Mouse (Mus musculus) embryonic facial prominence, embryonic 12.5 days (tissue): ENCODE results near the gene Krt80. TPM values are rescaled to one million over a fixed set of nuclear protein-coding genes. Genes with fewer than 3 reads are reported as not detected.
"Not testable (repeated sequence)": the region's sequence is repeated elsewhere in the genome, so short reads cannot be mapped to it uniquely, and the experiment has no call there.

Experiments
- ATAC-seq: fragments of 200-750 bp; cut with Nextera tagmentation; 2 replicates; pipeline ENCODE4 v1.8.0; 2017; ENCODE audit not compliant: insufficient number of reproducible peaks, insufficient read depth, low FRiP score, low TSS enrichment
- H3K27ac ChIP-seq: fragments of 300-500 bp; sonication (generic); 2 replicates; pipeline ENCODE4 v1.5.1; 2016; ENCODE audit warnings: mild to moderate bottlenecking
- H3K27me3 ChIP-seq: fragments of 300-500 bp; sonication (generic); 2 replicates; pipeline ENCODE4 v1.6.1; 2016; ENCODE audit warnings: mild to moderate bottlenecking, moderate library complexity
- H3K36me3 ChIP-seq: fragments of 300-500 bp; sonication (generic); 2 replicates; pipeline ENCODE4 v1.6.1; 2016; ENCODE audit warnings: mild to moderate bottlenecking
- H3K4me1 ChIP-seq: fragments of 300-500 bp; sonication (generic); 2 replicates; pipeline ENCODE4 v1.6.1; 2016
- H3K4me2 ChIP-seq: fragments of 300-500 bp; sonication (generic); replicated peaks from 2 replicates; pipeline ENCODE4 v1.6.1; 2016; ENCODE audit warnings: mild to moderate bottlenecking, moderate library complexity
- H3K4me3 ChIP-seq: fragments of 300-500 bp; sonication (generic); 2 replicates; pipeline ENCODE4 v1.5.1; 2016; ENCODE audit warnings: mild to moderate bottlenecking
- H3K9ac ChIP-seq: fragments of 300-500 bp; sonication (generic); 2 replicates; pipeline ENCODE4 v1.6.1; 2016; ENCODE audit warnings: mild to moderate bottlenecking, moderate library complexity
- H3K9me3 ChIP-seq: fragments of 300-500 bp; sonication (generic); 2 replicates; pipeline ENCODE4 v1.6.1; 2016; ENCODE audit warnings: mild to moderate bottlenecking, moderate library complexity
- WGBS: fragments of 180-500 bp; shearing (Covaris S2); methylation state at CpG from one replicate; pipeline ENCODE4 v1.1.7; 2016; 5-methylcytosine and 5-hydroxymethylcytosine counted together
- polyA plus RNA-seq: library from polyadenylated mRNA; unstranded; fragments of >200 nt; fragmentation: Nextera tagmentation; extraction: Ambion mirVana; gene quantifications from 2 replicates; pipeline ENCODE4 v1.2.1, GENCODE M21; 2016

Krt80 gene
- polyA plus RNA-seq, 1 experiment from 2014 or later = 0.35 TPM

- peaks cover 8% of the 10 kb centered on the region for H3K4me1 ChIP-seq
- WGBS = 30% methylated on average over 24 of the region's 24 CpGs
- H3K9ac ChIP-seq = no peak overlapping the region
- no peaks in the 10 kb centered on the region for H3K36me3 ChIP-seq
- no peak overlapping the region for H3K4me3 ChIP-seq
- H3K9me3 ChIP-seq = no peaks in the 10 kb centered on the region
- peak overlapping the region; percentile 1 for H3K27ac ChIP-seq
- H3K27me3 ChIP-seq = no peaks in the 10 kb centered on the region
- no peak for ATAC-seq
- no peak overlapping the region for H3K4me2 ChIP-seq
Observed at GRCm38 (mm10) chr15:101336474-101337174, 33.3 kb downstream of the Krt80 start.

- H3K4me1 ChIP-seq = peaks cover 8% of the 10 kb centered on the region
- H3K27me3 ChIP-seq = no peaks in the 10 kb centered on the region
- no peak overlapping the region for H3K4me3 ChIP-seq
- no peak overlapping the region for H3K4me2 ChIP-seq
- H3K36me3 ChIP-seq = no peaks in the 10 kb centered on the region
- no peak for ATAC-seq
- no peak overlapping the region for H3K9ac ChIP-seq
- no peak overlapping the region for H3K27ac ChIP-seq
- H3K9me3 ChIP-seq = no peaks in the 10 kb centered on the region
- WGBS = 41% methylated on average over 4 of the region's 4 CpGs
Observed at GRCm38 (mm10) chr15:101333648-101334047, 36.3 kb downstream of the Krt80 start.

- no peak overlapping the region for H3K4me3 ChIP-seq
- no peak overlapping the region for H3K9ac ChIP-seq
- peaks cover 8% of the 10 kb centered on the region for H3K4me1 ChIP-seq
- peak overlapping the region; percentile 41; the same call in 1 of the 2 replicates for H3K27ac ChIP-seq
- WGBS = 17% methylated on average over 1 of the region's 1 CpGs
- H3K36me3 ChIP-seq = no peaks in the 10 kb centered on the region
- H3K27me3 ChIP-seq = no peaks in the 10 kb centered on the region
- ATAC-seq = no peak
- H3K4me2 ChIP-seq = no peak overlapping the region
- no peaks in the 10 kb centered on the region for H3K9me3 ChIP-seq
Observed at GRCm38 (mm10) chr15:101333165-101333564, 36.8 kb downstream of the Krt80 start.

- no peaks in the 10 kb centered on the region for H3K9me3 ChIP-seq
- H3K27me3 ChIP-seq = no peaks in the 10 kb centered on the region
- no peak overlapping the region for H3K4me3 ChIP-seq
- no peak overlapping the region for H3K9ac ChIP-seq
- H3K27ac ChIP-seq = no peak overlapping the region
- H3K4me1 ChIP-seq = peaks cover 10% of the 10 kb centered on the region
- no peaks in the 10 kb centered on the region for H3K36me3 ChIP-seq
- WGBS = 71% methylated on average over 4 of the region's 4 CpGs
- no peak overlapping the region for H3K4me2 ChIP-seq
- no peak for ATAC-seq
Observed at GRCm38 (mm10) chr15:101332370-101332769, 37.6 kb downstream of the Krt80 start.

GRCm38 (mm10) chr15:101331090-101331489 lies 38.9 kb downstream of the Krt80 start:
- H3K4me3 ChIP-seq = no peak overlapping the region
- no peak for ATAC-seq
- H3K27me3 ChIP-seq = no peaks in the 10 kb centered on the region
- no peaks in the 10 kb centered on the region for H3K36me3 ChIP-seq
- 80% methylated on average over 4 of the region's 4 CpGs for WGBS
- H3K9ac ChIP-seq = no peak overlapping the region
- H3K4me1 ChIP-seq = peaks cover 9% of the 10 kb centered on the region; the same call in 1 of the 2 replicates
- no peak overlapping the region for H3K27ac ChIP-seq
- no peaks in the 10 kb centered on the region for H3K9me3 ChIP-seq
- H3K4me2 ChIP-seq = no peak overlapping the region

- Histone ChIP-seq H3K27me3 (no peaks in the 10 kb centered on the region), H3K4me1 (peaks cover 9% of the 10 kb centered on the region; the same call in 1 of the 2 replicates), H3K36me3 (no peaks in the 10 kb centered on the region), H3K9ac (no peak overlapping the region), H3K4me2 (no peak overlapping the region), H3K27ac (no peak overlapping the region), H3K9me3 (no peaks in the 10 kb centered on the region), H3K4me3 (no peak overlapping the region)
- no peak for ATAC-seq
- WGBS = 70% methylated on average over 3 of the region's 3 CpGs
Observed at GRCm38 (mm10) chr15:101329564-101329892, 40.4 kb downstream of the Krt80 start.

- Histone ChIP-seq H3K4me2 (no peak overlapping the region), H3K27ac (no peak overlapping the region), H3K9ac (no peak overlapping the region), H3K4me3 (no peak overlapping the region), H3K9me3 (no peaks in the 10 kb centered on the region), H3K36me3 (no peaks in the 10 kb centered on the region), H3K27me3 (no peaks in the 10 kb centered on the region), H3K4me1 (peaks cover 9% of the 10 kb centered on the region; the same call in 1 of the 2 replicates)
- ATAC-seq = no peak
- 57% methylated on average over 3 of the region's 3 CpGs for WGBS
Observed at GRCm38 (mm10) chr15:101328876-101329563, 40.9 kb downstream of the Krt80 start.

- Histone ChIP-seq H3K4me3 (no peak overlapping the region), H3K36me3 (no peaks in the 10 kb centered on the region), H3K4me2 (no peak overlapping the region), H3K9ac (no peak overlapping the region), H3K9me3 (no peaks in the 10 kb centered on the region), H3K4me1 (peaks cover 4% of the 10 kb centered on the region; the same call in 1 of the 2 replicates), H3K27ac (no peak overlapping the region), H3K27me3 (no peaks in the 10 kb centered on the region)
- ATAC-seq = no peak
- WGBS = 7% methylated on average over 6 of the region's 6 CpGs
Observed at GRCm38 (mm10) chr15:101327282-101327681, 42.7 kb downstream of the Krt80 start.

GRCm38 (mm10) chr15:101325991-101326534 lies 43.9 kb downstream of the Krt80 start:
- no peak overlapping the region for H3K27ac ChIP-seq
- H3K27me3 ChIP-seq = no peaks in the 10 kb centered on the region
- H3K4me1 ChIP-seq = peaks cover 4% of the 10 kb centered on the region; the same call in 1 of the 2 replicates
- ATAC-seq = no peak
- 37% methylated on average over 10 of the region's 10 CpGs for WGBS
- H3K36me3 ChIP-seq = no peaks in the 10 kb centered on the region
- H3K9ac ChIP-seq = no peak overlapping the region
- no peak overlapping the region for H3K4me3 ChIP-seq
- no peaks in the 10 kb centered on the region for H3K9me3 ChIP-seq
- H3K4me2 ChIP-seq = no peak overlapping the region

- H3K36me3 ChIP-seq, H3K4me2 ChIP-seq, H3K27me3 ChIP-seq, H3K4me1 ChIP-seq, ATAC-seq, H3K4me3 ChIP-seq, H3K27ac ChIP-seq, H3K9ac ChIP-seq, H3K9me3 ChIP-seq: not testable (repeated sequence)
Observed at GRCm38 (mm10) chr15:101324409-101324808, 45.6 kb downstream of the Krt80 start.

GRCm38 (mm10) chr15:101323511-101323910 lies 46.5 kb downstream of the Krt80 start:
- Histone ChIP-seq H3K4me1 (peaks cover 13% of the 10 kb centered on the region; the same call in 1 of the 2 replicates), H3K36me3 (no peaks in the 10 kb centered on the region), H3K4me2 (no peak overlapping the region), H3K27me3 (no peaks in the 10 kb centered on the region), H3K4me3 (no peak overlapping the region), H3K9ac (no peak overlapping the region), H3K27ac (no peak overlapping the region), H3K9me3 (no peaks in the 10 kb centered on the region)
- ATAC-seq = no peak
- 96% methylated on average over 5 of the region's 5 CpGs for WGBS

GRCm38 (mm10) chr15:101322640-101323039 lies 47.3 kb downstream of the Krt80 start:
- WGBS = 93% methylated on average over 7 of the region's 7 CpGs
- H3K4me1 ChIP-seq = peaks cover 13% of the 10 kb centered on the region; the same call in 1 of the 2 replicates
- no peak overlapping the region for H3K27ac ChIP-seq

More at GRCm38 (mm10) chr15:101322640-101323039, 47.3 kb downstream of the Krt80 start:
- Histone ChIP-seq H3K9ac (no peak overlapping the region), H3K4me2 (no peak overlapping the region), H3K36me3 (no peaks in the 10 kb centered on the region), H3K4me3 (no peak overlapping the region), H3K9me3 (no peaks in the 10 kb centered on the region), H3K27me3 (no peaks in the 10 kb centered on the region)
- no peak for ATAC-seq
